Mouse (Mus musculus): Measurements from ENCODE around the gene Slamf6. TPM values are rescaled to one million over a fixed set of nuclear protein-coding genes. Genes with fewer than 3 reads are reported as not detected.

The Slamf6 gene
- polyA plus RNA-seq, 1 experiment = not detected

DNA sequence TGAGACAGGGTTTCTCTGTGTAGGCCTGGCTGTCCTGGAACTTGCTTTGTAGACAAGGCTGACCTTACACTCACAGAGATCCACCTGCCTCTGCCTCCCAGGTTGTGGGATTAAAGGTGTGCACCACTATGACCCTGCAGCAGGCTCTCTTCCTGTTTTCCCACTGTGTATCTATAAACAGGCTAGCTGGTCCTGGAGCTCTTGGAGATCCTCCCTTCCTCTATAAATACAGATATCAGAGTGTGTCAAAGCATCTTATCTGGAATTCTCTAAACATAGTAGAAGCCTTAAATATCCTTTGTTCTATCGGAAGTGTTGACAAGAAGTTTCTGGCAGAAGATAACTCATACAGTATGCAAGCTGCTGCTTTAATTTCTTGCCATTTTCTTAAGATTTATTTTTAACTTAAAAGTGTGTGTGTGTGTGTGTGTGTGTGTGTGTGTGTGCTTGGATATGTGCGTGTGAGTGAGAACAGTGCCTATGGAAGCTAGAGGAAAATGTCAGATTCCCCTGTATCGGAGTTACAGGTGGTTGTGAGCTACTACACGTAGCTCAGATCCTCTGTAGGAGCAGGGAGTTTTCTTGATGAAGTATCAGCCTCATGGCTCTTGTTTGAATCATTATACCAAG lies 75.7 kb downstream of the Slamf6 start:
- WGBS = 83% methylated on average over 4 of the region's 4 CpGs
- Histone ChIP-seq H3K27ac (ENCODE audit: insufficient read depth, low read length) (no peak overlapping the region), H3K4me3 (replicated peaks; ENCODE audit: insufficient read depth, low read depth, low read length) (no peak overlapping the region), H3K4me1 (ENCODE audit: control insufficient read depth, insufficient read depth, low read length) (no peaks in the 10 kb centered on the region), H3K27me3 (ENCODE audit: control insufficient read depth, insufficient read depth, low read length) (no peaks in the 10 kb centered on the region)
- TF ChIP-seq CTCF (IDR thresholded peaks at IDR 0.05; ENCODE audit: borderline replicate concordance, insufficient read depth, low read depth, low read length) = no peak
- TF ChIP-seq POLR2A (IDR thresholded peaks at IDR 0.05; ENCODE audit: borderline replicate concordance, insufficient read depth, low read length) = no peak
- no peak for DNase-seq

DNA sequence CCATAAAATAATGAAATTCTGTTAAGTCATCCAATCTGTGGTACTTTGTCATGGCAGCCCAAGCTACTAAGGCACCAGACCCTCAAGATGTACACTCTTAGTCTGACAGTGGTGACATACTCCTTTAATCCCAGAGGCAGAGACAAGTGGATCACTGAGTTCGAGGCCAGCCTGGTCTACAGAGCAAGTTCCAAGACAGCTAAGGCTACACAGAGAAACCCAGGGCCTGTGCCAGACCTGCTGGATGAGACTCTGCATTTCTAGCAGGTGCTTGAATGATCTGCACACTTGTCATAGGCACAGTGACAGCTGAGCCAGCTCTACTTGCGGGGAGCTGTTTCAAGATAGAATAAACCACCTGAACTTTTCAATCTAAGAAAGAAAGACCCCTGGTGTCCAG lies 77.2 kb downstream of the Slamf6 start:
- Histone ChIP-seq H3K27me3 (ENCODE audit: control insufficient read depth, insufficient read depth, low read length) (no peaks in the 10 kb centered on the region), H3K4me3 (replicated peaks; ENCODE audit: insufficient read depth, low read depth, low read length) (no peak overlapping the region), H3K27ac (ENCODE audit: insufficient read depth, low read length) (no peak overlapping the region), H3K4me1 (ENCODE audit: control insufficient read depth, insufficient read depth, low read length) (no peaks in the 10 kb centered on the region)
- 80% methylated on average over 2 of the region's 2 CpGs for WGBS
- TF ChIP-seq CTCF (IDR thresholded peaks at IDR 0.05; ENCODE audit: borderline replicate concordance, insufficient read depth, low read depth, low read length) = no peak
- TF ChIP-seq POLR2A (IDR thresholded peaks at IDR 0.05; ENCODE audit: borderline replicate concordance, insufficient read depth, low read length) = no peak
- DNase-seq = no peak

DNA sequence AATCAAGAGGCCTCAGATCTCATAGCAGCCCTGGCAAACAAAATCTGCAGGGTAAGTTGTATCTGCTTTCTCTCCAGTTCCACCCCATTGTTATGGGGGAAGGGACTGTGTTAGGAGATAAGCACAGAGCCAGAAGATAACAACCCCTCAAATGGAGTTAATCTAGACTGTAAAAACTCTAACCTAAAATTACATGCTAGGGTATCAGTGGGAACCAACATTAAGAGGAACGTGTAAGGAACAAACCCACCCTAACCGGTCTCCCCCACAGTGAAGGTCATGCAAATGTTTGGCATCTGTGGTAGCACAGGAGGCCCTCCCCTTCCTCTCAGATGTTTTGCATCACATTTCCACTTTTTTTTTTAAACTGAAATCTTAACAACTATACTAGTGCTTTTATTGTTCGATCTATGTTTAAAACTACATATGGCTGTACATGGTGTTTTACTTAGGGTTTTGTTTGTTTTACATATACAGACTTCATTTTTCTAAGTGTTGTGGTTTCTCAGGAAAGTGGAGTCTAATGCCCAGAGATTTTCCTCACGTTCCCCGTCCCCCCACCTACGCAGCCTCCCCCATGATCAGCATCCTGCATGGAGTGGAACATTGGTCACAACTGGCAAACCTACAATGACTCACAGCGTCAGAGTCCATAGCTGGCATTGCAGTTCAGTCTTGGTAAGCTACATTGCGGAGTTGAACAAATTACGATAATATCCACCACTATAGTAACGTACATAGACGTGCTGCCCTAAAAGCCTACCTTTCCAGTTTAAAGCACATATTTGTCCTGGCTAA lies 77.8 kb downstream of the Slamf6 start:
- DNase-seq = no peak
- WGBS = 89% methylated on average over 11 of the region's 11 CpGs
- Histone ChIP-seq H3K27ac (ENCODE audit: insufficient read depth, low read length) (no peak overlapping the region), H3K4me3 (replicated peaks; ENCODE audit: insufficient read depth, low read depth, low read length) (no peak overlapping the region), H3K4me1 (ENCODE audit: control insufficient read depth, insufficient read depth, low read length) (no peaks in the 10 kb centered on the region), H3K27me3 (ENCODE audit: control insufficient read depth, insufficient read depth, low read length) (no peaks in the 10 kb centered on the region)
- TF ChIP-seq POLR2A (IDR thresholded peaks at IDR 0.05; ENCODE audit: borderline replicate concordance, insufficient read depth, low read length) (no peak), CTCF (IDR thresholded peaks at IDR 0.05; ENCODE audit: borderline replicate concordance, insufficient read depth, low read depth, low read length) (no peak)

DNA sequence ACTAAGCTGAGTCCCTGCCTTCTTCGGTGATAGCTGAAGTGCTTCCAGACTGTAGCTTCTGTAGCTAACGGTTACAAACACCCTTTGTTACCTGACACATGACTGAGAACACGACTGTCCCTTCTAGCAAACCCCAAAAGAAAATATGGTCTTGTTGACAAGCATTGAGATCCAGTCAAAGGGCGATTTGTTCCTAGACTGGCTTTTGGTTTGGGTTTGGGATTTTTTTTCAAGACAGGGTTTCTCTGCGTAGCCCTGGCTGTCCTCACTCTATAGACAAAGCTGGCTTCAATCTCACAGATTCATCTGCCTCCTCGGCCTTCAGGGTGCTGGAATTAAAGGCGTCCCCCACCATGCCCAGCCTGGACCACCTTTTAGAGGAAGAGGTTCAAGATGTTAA lies 79.4 kb downstream of the Slamf6 start:
- Histone ChIP-seq H3K27ac (ENCODE audit: insufficient read depth, low read length) (no peak overlapping the region), H3K4me3 (replicated peaks; ENCODE audit: insufficient read depth, low read depth, low read length) (no peak overlapping the region), H3K4me1 (ENCODE audit: control insufficient read depth, insufficient read depth, low read length) (0 out of 2 replicates have a peak, but pooled peaks cover 3% of the 10 kb centered on the region), H3K27me3 (ENCODE audit: control insufficient read depth, insufficient read depth, low read length) (no peaks in the 10 kb centered on the region)
- no peak for TF ChIP-seq POLR2A (IDR thresholded peaks at IDR 0.05; ENCODE audit: borderline replicate concordance, insufficient read depth, low read length)
- TF ChIP-seq CTCF (IDR thresholded peaks at IDR 0.05; ENCODE audit: borderline replicate concordance, insufficient read depth, low read depth, low read length) = no peak
- WGBS = 75% methylated on average over 7 of the region's 7 CpGs
- DNase-seq = no peak

DNA sequence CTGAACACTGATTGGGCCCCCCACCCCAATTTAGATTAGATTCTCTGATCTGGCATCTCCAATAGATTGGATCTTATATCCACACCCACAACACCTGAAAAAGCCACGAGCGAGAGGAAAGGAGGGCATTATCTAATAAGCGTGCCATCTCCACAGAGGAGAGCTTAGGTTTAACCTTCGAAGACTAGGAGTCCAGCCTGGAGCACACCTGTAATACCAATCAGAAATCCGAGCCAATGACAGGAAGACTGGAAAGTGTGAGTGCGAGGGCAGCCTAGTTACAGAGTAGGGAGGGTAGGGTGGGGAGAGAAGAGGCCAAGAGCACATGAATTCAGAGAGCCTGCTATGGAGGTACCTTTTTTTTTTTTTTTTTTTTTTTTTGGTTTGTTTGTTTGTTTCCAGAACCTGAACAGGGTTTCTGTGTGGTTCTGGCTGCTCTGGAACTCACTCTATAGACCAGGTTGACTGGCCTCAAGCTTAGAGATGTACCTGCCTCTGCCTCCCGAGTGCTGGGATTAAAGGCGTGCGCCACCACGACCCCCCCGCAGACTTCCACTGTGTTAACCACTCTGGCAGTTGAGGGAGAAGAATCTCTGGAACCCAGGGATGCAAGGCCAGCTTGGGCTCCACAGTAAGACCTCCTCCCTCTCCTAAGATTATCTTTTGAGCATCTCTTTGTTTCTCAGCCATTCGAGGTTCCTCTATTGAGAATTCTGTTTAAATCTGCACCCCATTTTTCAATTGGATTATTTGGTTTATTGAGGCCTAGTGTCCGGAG lies 81.7 kb downstream of the Slamf6 start:
- no peak overlapping the region for H3K27ac ChIP-seq (ENCODE audit: insufficient read depth, low read length)
- H3K4me3 ChIP-seq (replicated peaks; ENCODE audit: insufficient read depth, low read depth, low read length) = no peak overlapping the region
- 0 out of 2 replicates have a peak, but pooled peaks cover 3% of the 10 kb centered on the region for H3K4me1 ChIP-seq (ENCODE audit: control insufficient read depth, insufficient read depth, low read length)
- 91% methylated on average over 13 of the region's 13 CpGs for WGBS
- DNase-seq = no peak
- TF ChIP-seq POLR2A (IDR thresholded peaks at IDR 0.05; ENCODE audit: borderline replicate concordance, insufficient read depth, low read length) (no peak), CTCF (IDR thresholded peaks at IDR 0.05; ENCODE audit: borderline replicate concordance, insufficient read depth, low read depth, low read length) (no peak)
- no peaks in the 10 kb centered on the region for H3K27me3 ChIP-seq (ENCODE audit: control insufficient read depth, insufficient read depth, low read length)

DNA sequence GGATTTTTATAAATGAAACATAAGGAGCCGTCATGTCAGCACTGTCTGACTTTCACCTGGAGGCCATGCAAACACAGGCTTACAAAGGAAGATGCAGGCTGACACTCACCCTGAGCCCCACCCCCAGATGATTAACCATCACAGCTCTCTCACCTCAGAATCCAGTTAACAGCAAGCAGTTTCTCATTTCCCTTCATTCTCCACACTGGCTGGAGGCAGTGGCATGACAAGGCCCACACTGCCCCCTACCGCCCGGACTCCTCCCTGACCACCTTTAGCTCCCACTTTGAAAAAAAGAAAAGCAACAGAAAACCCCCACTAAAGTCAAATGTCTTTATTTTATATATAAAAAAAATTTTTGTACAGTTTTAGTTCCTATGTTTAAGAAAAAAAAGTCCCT lies 83.3 kb downstream of the Slamf6 start:
- 69% methylated on average over 3 of the region's 3 CpGs for WGBS
- Histone ChIP-seq H3K27me3 (ENCODE audit: control insufficient read depth, insufficient read depth, low read length) (no peaks in the 10 kb centered on the region), H3K4me3 (replicated peaks; ENCODE audit: insufficient read depth, low read depth, low read length) (no peak overlapping the region), H3K27ac (ENCODE audit: insufficient read depth, low read length) (no peak overlapping the region), H3K4me1 (ENCODE audit: control insufficient read depth, insufficient read depth, low read length) (0 out of 2 replicates have a peak, but pooled peaks cover 3% of the 10 kb centered on the region)
- peak; percentile 41; the same call in 1 of the 2 replicates for TF ChIP-seq CTCF (IDR thresholded peaks at IDR 0.05; ENCODE audit: borderline replicate concordance, insufficient read depth, low read depth, low read length)
- no peak for TF ChIP-seq POLR2A (IDR thresholded peaks at IDR 0.05; ENCODE audit: borderline replicate concordance, insufficient read depth, low read length)
- no peak for DNase-seq

DNA sequence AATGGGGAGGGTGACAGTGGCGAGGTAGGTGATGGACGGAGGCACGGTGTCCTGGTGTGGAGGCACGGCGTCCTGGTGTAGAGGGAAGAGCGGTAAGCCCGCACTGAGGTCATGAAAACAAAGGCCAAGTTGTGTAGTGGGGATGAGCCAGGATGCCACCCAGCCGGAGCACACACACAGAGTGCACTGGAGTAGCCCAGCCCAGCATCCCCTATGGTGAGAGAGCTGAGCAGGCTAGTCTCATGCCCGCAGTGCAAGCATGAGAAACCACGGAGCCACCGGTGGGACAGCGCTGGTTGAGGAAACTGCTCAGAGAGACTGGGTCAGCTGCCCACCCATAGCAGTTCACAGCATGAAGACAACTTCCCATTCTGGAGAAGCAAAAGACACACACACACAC lies 84.3 kb downstream of the Slamf6 start:
- Histone ChIP-seq H3K27ac (ENCODE audit: insufficient read depth, low read length) (no peak overlapping the region), H3K4me1 (ENCODE audit: control insufficient read depth, insufficient read depth, low read length) (0 out of 2 replicates have a peak, but pooled peaks cover 3% of the 10 kb centered on the region), H3K4me3 (replicated peaks; ENCODE audit: insufficient read depth, low read depth, low read length) (no peak overlapping the region), H3K27me3 (ENCODE audit: control insufficient read depth, insufficient read depth, low read length) (no peaks in the 10 kb centered on the region)
- no peak for TF ChIP-seq POLR2A (IDR thresholded peaks at IDR 0.05; ENCODE audit: borderline replicate concordance, insufficient read depth, low read length)
- TF ChIP-seq CTCF (IDR thresholded peaks at IDR 0.05; ENCODE audit: borderline replicate concordance, insufficient read depth, low read depth, low read length) = no peak
- WGBS = 21% methylated on average over 12 of the region's 12 CpGs
- no peak for DNase-seq

Other genes with a start within 250 kb of the Slamf6 start
- 0.55 and 0.69 TPM in 2 replicates for gene Cd48, start 235.5 kb upstream of the Slamf6 start, polyA plus RNA-seq (2012; rRNA removed)
- 0.06 TPM in 1 of 2 replicates, not detected in the other for gene Slamf1, start 150.4 kb upstream of the Slamf6 start, polyA plus RNA-seq (2012; rRNA removed)
- gene Cd84, start 77.8 kb upstream of the Slamf6 start, polyA plus RNA-seq (2012; rRNA removed) = 0.90 and 1.0 TPM in 2 replicates
- gene Gm10521, start 21.9 kb upstream of the Slamf6 start, polyA plus RNA-seq (2012; rRNA removed) = 0.08 and 0.10 TPM in 2 replicates
- gene Vangl2, start 110.9 kb downstream of the Slamf6 start, polyA plus RNA-seq (2012; rRNA removed) = 10.5 and 13.1 TPM in 2 replicates
- 0.05 and 0.07 TPM in 2 replicates for gene Nhlh1, start 140.1 kb downstream of the Slamf6 start, polyA plus RNA-seq (2012; rRNA removed)
- 125 and 131 TPM in 2 replicates for gene Copa, start 165.0 kb downstream of the Slamf6 start, polyA plus RNA-seq (2012; rRNA removed)
- 84.3 and 89.3 TPM in 2 replicates for gene Ncstn, start 165.3 kb downstream of the Slamf6 start, polyA plus RNA-seq (2012; rRNA removed)
- 107 and 108 TPM in 2 replicates for gene Pex19, start 209.2 kb downstream of the Slamf6 start, polyA plus RNA-seq (2012; rRNA removed)
- 118 and 121 TPM in 2 replicates for gene Dcaf8, start 230.6 kb downstream of the Slamf6 start, polyA plus RNA-seq (2012; rRNA removed)

Data from cerebellum, adult 2 months (tissue).